Mouse (Mus musculus) embryonic fibroblast, embryonic 13.5 days (primary cell): Measurements from ENCODE around the gene Tmc2.

Experiments
- CTCF ChIP-seq: IDR thresholded peaks from 2 replicates; pipeline ENCODE4 v1.5.1; 2011; ENCODE audit warnings: mild to moderate bottlenecking, control low read depth, low read length, moderate library complexity, borderline replicate concordance; ENCODE audit not compliant: insufficient read depth
- POLR2A ChIP-seq: IDR thresholded peaks from 2 replicates; pipeline ENCODE4 v1.6.1; 2011; ENCODE audit warnings: low read depth, mild to moderate bottlenecking, control low read depth, low read length, moderate library complexity

- TF ChIP-seq POLR2A (no peak), CTCF (no peak)
These were observed 53.2 kb downstream of the Tmc2 start for GRCm38 (mm10) chr2:130248226-130248625.
